Mouse (Mus musculus) MEL (cell line): Measurements from ENCODE around the gene Maged2.
"Not testable (repeated sequence)": the region's sequence is repeated elsewhere in the genome, so short reads cannot be mapped to it uniquely, and the experiment has no call there.

Experiments
- CTCF ChIP-seq, 3 experiments: IDR thresholded peaks in 2 of 3; conservative IDR thresholded peaks in 1 of 3; 2 replicates each; pipeline ENCODE4 v1.5.1; 2011 to 2012; ENCODE audit warnings: low read length in 3 of 3, low read depth in 2 of 3, mild to moderate bottlenecking in 2 of 3, improper control_type of control experiment in 1 of 3, inconsistent platforms in 1 of 3, mixed read lengths in 1 of 3, moderate library complexity in 1 of 3; ENCODE audit not compliant: control insufficient read depth in 1 of 3, insufficient read depth in 1 of 3, poor library complexity in 1 of 3, severe bottlenecking in 1 of 3
- MAX ChIP-seq: IDR thresholded peaks from 2 replicates; pipeline ENCODE4 v1.6.1; 2011; ENCODE audit warnings: low read length, improper control_type of control experiment
- MYC ChIP-seq: IDR thresholded peaks from 2 replicates; pipeline ENCODE4 v1.6.1; 2011; ENCODE audit warnings: low read depth, mild to moderate bottlenecking, low read length, improper control_type of control experiment, moderate library complexity
- NELFE ChIP-seq: IDR thresholded peaks from 2 replicates; pipeline ENCODE4 v1.6.1; 2011; ENCODE audit warnings: low read depth, low read length, improper control_type of control experiment
- NRF1 ChIP-seq: IDR thresholded peaks from 2 replicates; pipeline ENCODE4 v1.6.1; 2014; ENCODE audit warnings: low read depth, mild to moderate bottlenecking, inconsistent platforms, low read length, improper control_type of control experiment, moderate library complexity; ENCODE audit not compliant: poor library complexity, insufficient read depth, severe bottlenecking
- POLR2A ChIP-seq, 2 experiments: IDR thresholded peaks; 2 replicates each; pipeline ENCODE4 v1.6.1; 2011 to 2012; ENCODE audit warnings: low read length in 2 of 2, mild to moderate bottlenecking in 2 of 2, control low read depth in 1 of 2, improper control_type of control experiment in 1 of 2, low read depth in 1 of 2, moderate library complexity in 1 of 2; ENCODE audit not compliant: control insufficient read depth in 1 of 2, insufficient read depth in 1 of 2, poor library complexity in 1 of 2
- SMC3 ChIP-seq: IDR thresholded peaks from 2 replicates; pipeline ENCODE4 v1.6.1; 2011; ENCODE audit warnings: low read depth, low read length, improper control_type of control experiment
- TBP ChIP-seq: IDR thresholded peaks from 2 replicates; pipeline ENCODE4 v1.8.0; 2011; ENCODE audit warnings: low read depth, low read length, improper control_type of control experiment
- ZNF384 ChIP-seq: IDR thresholded peaks from 2 replicates; pipeline ENCODE4 v1.6.1; 2012; ENCODE audit warnings: low read depth, mild to moderate bottlenecking, inconsistent platforms, low read length, improper control_type of control experiment

DNA sequence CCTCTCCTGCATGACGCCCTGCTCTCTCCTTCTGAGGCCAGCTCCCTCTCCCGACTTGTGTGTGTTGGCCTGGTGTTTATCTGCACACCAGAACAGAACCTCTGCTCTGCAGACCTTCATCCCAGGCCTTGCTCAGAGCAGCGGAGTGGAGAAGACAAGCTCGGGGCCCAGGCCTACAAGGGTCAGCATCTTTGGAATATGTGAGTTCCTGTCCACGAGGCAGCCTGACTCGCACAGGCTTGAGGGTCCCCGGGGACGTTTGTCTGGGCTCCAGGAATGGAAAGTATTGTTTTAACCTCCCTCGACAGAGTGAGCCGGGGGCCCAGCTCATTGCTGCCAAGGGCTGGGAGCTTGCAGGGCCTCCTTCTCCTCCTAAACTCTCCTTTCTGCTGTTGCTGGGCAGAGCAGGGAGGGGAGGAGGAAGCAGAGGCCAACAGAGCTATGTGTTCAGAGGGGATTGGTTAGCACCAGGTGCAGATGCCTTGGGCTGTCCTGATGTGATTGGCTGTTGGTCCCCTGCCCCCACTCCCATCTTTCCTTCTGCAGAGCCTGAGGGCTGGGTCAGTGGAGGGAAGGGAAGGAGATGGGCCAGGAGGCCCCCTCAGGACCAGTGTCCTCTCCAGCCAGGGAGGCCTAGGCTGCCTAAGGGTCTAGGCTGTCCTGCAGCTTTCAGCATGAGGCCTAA is 15.5 kb downstream of the Maged2 start:
- not testable (repeated sequence) for TF ChIP-seq POLR2A (IDR thresholded peaks at IDR 0.05; ENCODE audit: control insufficient read depth in 1 of 2, insufficient read depth in 1 of 2, low read depth in 1 of 2, low read length in 2 of 2, poor library complexity in 1 of 2); NELFE; ZNF384; MYC; SMC3; MAX; CTCF (IDR thresholded peaks at IDR 0.05 in 2 of 3, conservative IDR thresholded peaks at IDR 0.05 in 1 of 3; ENCODE audit: control insufficient read depth in 1 of 3, insufficient read depth in 1 of 3, low read depth in 2 of 3, low read length in 3 of 3, poor library complexity in 1 of 3, severe bottlenecking in 1 of 3); TBP; NRF1
